In the genomic region with DNA sequence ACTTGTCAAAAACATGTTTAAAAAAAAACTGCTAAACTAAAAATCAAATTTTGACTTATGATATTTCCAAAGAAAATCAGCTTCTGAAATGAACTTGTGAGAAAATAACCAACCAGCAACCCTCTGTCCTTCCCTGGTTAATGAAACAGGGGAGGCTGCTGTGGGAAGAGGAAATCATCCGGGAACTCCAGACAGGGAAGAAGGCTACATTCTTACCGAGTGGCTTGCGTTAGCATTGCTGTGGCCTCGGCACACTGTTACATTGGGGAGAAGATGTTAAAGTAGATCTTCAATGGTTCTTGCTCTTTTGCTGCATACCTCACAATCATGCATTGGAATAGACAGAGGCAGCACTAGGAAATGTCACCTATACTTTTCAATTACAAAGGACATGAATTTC, we compare ENCODE assay signal across 31 mouse cellular contexts.
"Had no signal": no experiment of that assay in that cellular context is flagged by ENCODE, and none has a peak within 500 bp of the region (broad histone marks: within the 10 kb centered on the region; RNA-seq: fewer than 3 reads in every experiment).

No protein-coding gene starts in this region.

- H3K4me3 ChIP-seq: left cerebral cortex, adult 2 months; limb, embryonic 10.5 days; limb, embryonic 12.5 days; limb, embryonic 13.5 days; limb, embryonic 15.5 days; liver, embryonic 12.5 days; liver, embryonic 13.5 days; liver, embryonic 15.5 days; lung, embryonic 15.5 days; megakaryocyte, embryonic 14.5 days; midbrain, embryonic 10.5 days; midbrain, embryonic 12.5 days; midbrain, embryonic 13.5 days; midbrain, embryonic 15.5 days; myocyte; neural tube, embryonic 12.5 days had no signal

- ATAC-seq: liver, embryonic 12.5 days; liver, postnatal 0 days; lung, postnatal 0 days; midbrain, embryonic 13.5 days; midbrain, embryonic 15.5 days; midbrain, embryonic 16.5 days had no signal

- H3K27ac ChIP-seq: left cerebral cortex, adult 2 months; limb, embryonic 10.5 days; limb, embryonic 12.5 days; limb, embryonic 13.5 days; limb, embryonic 15.5 days; liver, embryonic 12.5 days; liver, embryonic 13.5 days; liver, embryonic 14.5 days; liver, embryonic 15.5 days; lung, embryonic 15.5 days; macrophage; midbrain, embryonic 10.5 days; midbrain, embryonic 12.5 days; midbrain, embryonic 13.5 days; midbrain, embryonic 15.5 days; neural tube, embryonic 12.5 days had no signal

- H3K27me3 ChIP-seq: limb, embryonic 12.5 days; limb, embryonic 13.5 days; limb, embryonic 15.5 days; liver, embryonic 12.5 days; liver, embryonic 13.5 days; liver, embryonic 15.5 days; lung, embryonic 15.5 days; megakaryocyte, embryonic 14.5 days; midbrain, embryonic 12.5 days; midbrain, embryonic 13.5 days; midbrain, embryonic 15.5 days; neural tube, embryonic 12.5 days had no signal

- H3K9ac ChIP-seq: limb, embryonic 12.5 days; limb, embryonic 13.5 days; limb, embryonic 15.5 days; liver, embryonic 12.5 days; liver, embryonic 13.5 days; liver, embryonic 14.5 days; liver, embryonic 15.5 days; liver, postnatal 0 days; lung, embryonic 14.5 days; lung, embryonic 15.5 days; midbrain, embryonic 12.5 days; midbrain, embryonic 13.5 days; midbrain, embryonic 15.5 days; neural tube, embryonic 12.5 days had no signal

- H3K9me3 ChIP-seq: limb, embryonic 10.5 days; limb, embryonic 12.5 days; limb, embryonic 13.5 days; limb, embryonic 15.5 days; liver, embryonic 12.5 days; liver, embryonic 13.5 days; liver, embryonic 15.5 days; lung, embryonic 15.5 days; megakaryocyte, embryonic 14.5 days; midbrain, embryonic 10.5 days; midbrain, embryonic 12.5 days; midbrain, embryonic 13.5 days; midbrain, embryonic 15.5 days; neural tube, embryonic 12.5 days had no signal

- H3K4me2 ChIP-seq: limb, embryonic 12.5 days; limb, embryonic 13.5 days; limb, embryonic 15.5 days; liver, embryonic 11.5 days; liver, embryonic 12.5 days; liver, embryonic 13.5 days; liver, embryonic 15.5 days; lung, embryonic 14.5 days; lung, embryonic 15.5 days; midbrain, embryonic 12.5 days; midbrain, embryonic 13.5 days; midbrain, embryonic 15.5 days; neural tube, embryonic 12.5 days had no signal

- DNase-seq: left cerebral cortex, postnatal 4 days; liver; liver, embryonic 13.5 days; liver, postnatal 0 days; lung, adult 18-20 months; lung, adult 2 months; lung, embryonic 14.5 days; lung, postnatal 10 days; lung, postnatal 14 days; lung, postnatal 36 days; lung, postnatal 4 days had no signal

- H3K4me1 ChIP-seq: limb, embryonic 10.5 days; limb, embryonic 12.5 days; limb, embryonic 13.5 days; limb, embryonic 15.5 days; liver, embryonic 12.5 days; liver, embryonic 15.5 days; lung, embryonic 15.5 days; megakaryocyte, embryonic 14.5 days; midbrain, embryonic 10.5 days; midbrain, embryonic 12.5 days; midbrain, embryonic 13.5 days; midbrain, embryonic 15.5 days; neural tube, embryonic 12.5 days had no signal

- H3K36me3 ChIP-seq: limb, embryonic 10.5 days; limb, embryonic 12.5 days; limb, embryonic 13.5 days; limb, embryonic 15.5 days; liver, embryonic 12.5 days; liver, embryonic 13.5 days; liver, embryonic 15.5 days; lung, embryonic 15.5 days; midbrain, embryonic 10.5 days; midbrain, embryonic 12.5 days; midbrain, embryonic 13.5 days; midbrain, embryonic 15.5 days; neural tube, embryonic 12.5 days had no signal
